Mouse (Mus musculus): ENCODE measurements around the gene Dbx1. TPM values are rescaled to one million over a fixed set of nuclear protein-coding genes. Genes with fewer than 3 reads are reported as not detected.
A peak's percentile ranks its signal among the peaks of the same experiment; 100 is the strongest.

Gene Dbx1
- polyA plus RNA-seq, 1 experiment from 2014 or later, result 1.3 TPM

DNA sequence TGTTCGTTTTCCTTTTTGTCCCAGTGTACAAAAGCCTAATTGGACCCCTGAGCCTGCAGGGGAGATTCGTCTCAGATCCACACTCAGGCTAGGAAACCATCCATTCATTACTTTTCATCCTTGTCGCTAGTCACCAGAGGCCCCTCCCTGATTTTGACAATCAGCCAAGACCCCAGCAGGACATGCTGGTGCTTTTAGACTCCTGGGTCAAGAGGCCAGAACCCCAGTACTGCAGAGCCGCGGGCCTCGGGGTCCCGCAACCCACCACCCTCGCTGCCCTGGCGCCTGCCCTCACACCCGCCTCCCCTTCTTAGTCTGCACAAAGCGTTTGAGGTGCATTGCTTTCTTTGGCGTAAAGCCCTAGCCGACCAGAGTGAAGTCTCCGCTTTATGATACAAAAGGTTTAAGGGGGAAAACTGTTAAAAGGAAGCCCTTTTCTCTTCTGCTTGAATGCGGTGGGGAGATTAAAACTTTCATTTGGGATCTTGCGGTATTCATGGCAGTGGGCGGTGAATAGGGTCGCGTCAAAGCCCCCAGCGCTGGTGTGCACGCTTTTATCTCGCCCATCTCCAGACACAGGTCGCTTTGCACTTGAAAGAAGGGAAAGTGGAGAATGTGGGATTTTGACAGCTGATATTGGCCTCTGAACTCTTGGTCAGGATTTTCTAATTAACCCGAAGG lies 25.3 kb upstream of the Dbx1 start:
- no peaks in the 10 kb centered on the region for H3K4me1 ChIP-seq (replicated peaks; ENCODE audit: control insufficient read depth, insufficient read depth, low read length)
- no peak overlapping the region for H3K4me3 ChIP-seq (replicated peaks; ENCODE audit: low read length)
- no peaks in the 10 kb centered on the region for H3K9me3 ChIP-seq (ENCODE audit: control insufficient read depth, low read length)
- H3K27ac ChIP-seq, result no peak overlapping the region
- H3K9ac ChIP-seq, result no peak overlapping the region
- WGBS, result 2% methylated on average over 24 of the region's 24 CpGs
- H3K4me2 ChIP-seq (replicated peaks), result 0 out of 2 replicates have a peak overlapping the region, but pooled peaks have one; percentile 12
- H3K27me3 ChIP-seq (ENCODE audit: control insufficient read depth, insufficient read depth, low read length), result peaks cover 97% of the 10 kb centered on the region
- DNase-seq (ENCODE audit: low spot score) (no peak), ATAC-seq (ENCODE audit: low FRiP score) (no peak)
- H3K36me3 ChIP-seq (replicated peaks; ENCODE audit: control insufficient read depth, insufficient read depth), result no peaks in the 10 kb centered on the region

DNA sequence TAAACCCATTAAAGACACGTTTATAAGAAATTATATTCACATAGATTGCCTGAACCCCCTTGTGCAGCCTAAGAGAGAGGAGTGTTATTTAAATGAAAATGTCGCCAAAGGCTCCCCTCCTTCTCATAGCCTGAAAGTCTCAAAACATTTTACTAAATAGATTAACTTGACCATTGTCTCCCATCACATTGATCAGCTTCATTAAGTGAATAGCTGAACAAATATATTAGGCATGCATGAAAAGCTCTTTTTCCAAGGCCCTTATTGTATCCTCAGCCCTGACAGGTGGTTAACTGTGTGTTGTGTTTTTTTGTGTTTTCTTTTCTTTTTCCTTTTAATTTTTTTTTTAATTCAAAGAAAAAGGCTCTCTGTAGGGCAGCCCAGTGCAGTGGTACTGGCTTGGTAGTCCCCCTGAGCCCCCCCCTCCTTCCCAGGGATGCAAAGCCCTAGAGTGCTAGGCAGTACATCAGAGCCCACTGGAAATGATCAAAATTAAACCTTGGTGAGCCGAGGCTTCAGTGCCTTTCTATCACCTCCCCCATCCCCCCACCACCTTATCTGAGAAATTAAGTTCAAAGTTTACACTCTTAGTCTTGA lies 4.2 kb upstream of the Dbx1 start:
- Histone ChIP-seq H3K4me3 (replicated peaks; ENCODE audit: low read length) (no peak overlapping the region), H3K4me1 (replicated peaks; ENCODE audit: control insufficient read depth, insufficient read depth, low read length) (no peaks in the 10 kb centered on the region), H3K27ac (no peak overlapping the region), H3K9ac (no peak overlapping the region), H3K27me3 (ENCODE audit: control insufficient read depth, insufficient read depth, low read length) (peaks cover 98% of the 10 kb centered on the region), H3K36me3 (replicated peaks; ENCODE audit: control insufficient read depth, insufficient read depth) (no peaks in the 10 kb centered on the region), H3K4me2 (replicated peaks) (no peak overlapping the region), H3K9me3 (ENCODE audit: control insufficient read depth, low read length) (peaks cover 11% of the 10 kb centered on the region)
- ATAC-seq (ENCODE audit: low FRiP score) (no peak), DNase-seq (ENCODE audit: low spot score) (no peak)
- 6% methylated on average over 3 of the region's 3 CpGs for WGBS

- Histone ChIP-seq H3K4me2 (replicated peaks) (no peak overlapping the region), H3K4me1 (replicated peaks; ENCODE audit: control insufficient read depth, insufficient read depth, low read length) (peaks cover 3% of the 10 kb centered on the region; the same call in 1 of the 2 replicates), H3K4me3 (replicated peaks; ENCODE audit: low read length) (no peak overlapping the region), H3K9ac (no peak overlapping the region), H3K27ac (no peak overlapping the region), H3K9me3 (ENCODE audit: control insufficient read depth, low read length) (peaks cover 3% of the 10 kb centered on the region; the same call in 1 of the 2 replicates), H3K27me3 (ENCODE audit: control insufficient read depth, insufficient read depth, low read length) (peaks cover 98% of the 10 kb centered on the region), H3K36me3 (replicated peaks; ENCODE audit: control insufficient read depth, insufficient read depth) (no peaks in the 10 kb centered on the region)
- DNase-seq (ENCODE audit: low spot score) (no peak), ATAC-seq (ENCODE audit: low FRiP score) (no peak)
- 5% methylated on average over 18 of the region's 18 CpGs for WGBS
Measured at GRCm38 (mm10) chr7:49639864-49640708, 3.4 kb upstream of the Dbx1 start.

GRCm38 (mm10) chr7:49638941-49639776 lies 2.5 kb upstream of the Dbx1 start:
- Histone ChIP-seq H3K27me3 (ENCODE audit: control insufficient read depth, insufficient read depth, low read length) (peaks cover 94% of the 10 kb centered on the region), H3K4me2 (replicated peaks) (no peak overlapping the region), H3K9me3 (ENCODE audit: control insufficient read depth, low read length) (no peaks in the 10 kb centered on the region), H3K36me3 (replicated peaks; ENCODE audit: control insufficient read depth, insufficient read depth) (no peaks in the 10 kb centered on the region), H3K4me3 (replicated peaks; ENCODE audit: low read length) (no peak overlapping the region), H3K9ac (no peak overlapping the region), H3K4me1 (replicated peaks; ENCODE audit: control insufficient read depth, insufficient read depth, low read length) (peaks cover 7% of the 10 kb centered on the region; the same call in 1 of the 2 replicates), H3K27ac (no peak overlapping the region)
- ATAC-seq (ENCODE audit: low FRiP score) (no peak), DNase-seq (ENCODE audit: low spot score) (no peak)
- 2% methylated on average over 35 of the region's 35 CpGs for WGBS

- H3K27me3 ChIP-seq (ENCODE audit: control insufficient read depth, insufficient read depth, low read length), result peaks cover 94% of the 10 kb centered on the region
- WGBS, result 1% methylated on average over 21 of the region's 21 CpGs
- no peak overlapping the region for H3K27ac ChIP-seq
- H3K36me3 ChIP-seq (replicated peaks; ENCODE audit: control insufficient read depth, insufficient read depth), result no peaks in the 10 kb centered on the region
- H3K4me3 ChIP-seq (replicated peaks; ENCODE audit: low read length), result no peak overlapping the region
- H3K4me1 ChIP-seq (replicated peaks; ENCODE audit: control insufficient read depth, insufficient read depth, low read length), result peaks cover 11% of the 10 kb centered on the region; the same call in 1 of the 2 replicates
- DNase-seq (ENCODE audit: low spot score) (no peak), ATAC-seq (ENCODE audit: low FRiP score) (no peak)
- no peaks in the 10 kb centered on the region for H3K9me3 ChIP-seq (ENCODE audit: control insufficient read depth, low read length)
- no peak overlapping the region for H3K9ac ChIP-seq
- H3K4me2 ChIP-seq (replicated peaks), result no peak overlapping the region
Measured at GRCm38 (mm10) chr7:49637851-49638663, 1.4 kb upstream of the Dbx1 start.

DNA sequence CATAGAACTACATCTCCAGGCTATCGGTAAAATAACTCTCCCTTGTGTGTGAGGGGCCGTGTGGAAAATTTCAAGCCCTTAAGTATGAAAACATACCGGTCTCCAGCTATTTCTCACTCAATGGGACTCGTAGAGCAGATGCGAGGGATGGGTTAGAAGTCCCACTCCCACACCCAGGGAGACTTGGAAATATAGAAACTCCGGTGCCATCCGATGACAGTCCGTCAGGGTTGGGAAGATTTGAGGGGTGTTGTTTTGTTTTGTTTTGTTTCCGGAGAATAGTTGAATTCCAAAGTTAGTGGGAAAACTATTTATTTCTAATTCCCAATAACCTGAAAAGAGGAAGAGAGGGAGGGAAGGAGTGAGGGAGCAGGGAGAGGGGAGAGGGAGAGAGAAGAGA lies 632 bp upstream of the Dbx1 start:
- DNase-seq (ENCODE audit: low spot score) (no peak), ATAC-seq (ENCODE audit: low FRiP score) (no peak)
- no peaks in the 10 kb centered on the region for H3K9me3 ChIP-seq (ENCODE audit: control insufficient read depth, low read length)
- H3K4me2 ChIP-seq (replicated peaks), result no peak overlapping the region
- no peak overlapping the region for H3K27ac ChIP-seq
- WGBS, result 1% methylated on average over 9 of the region's 9 CpGs
- peaks cover 94% of the 10 kb centered on the region for H3K27me3 ChIP-seq (ENCODE audit: control insufficient read depth, insufficient read depth, low read length)
- H3K4me3 ChIP-seq (replicated peaks; ENCODE audit: low read length), result no peak overlapping the region
- H3K36me3 ChIP-seq (replicated peaks; ENCODE audit: control insufficient read depth, insufficient read depth), result no peaks in the 10 kb centered on the region
- H3K9ac ChIP-seq, result no peak overlapping the region
- peaks cover 11% of the 10 kb centered on the region; the same call in 1 of the 2 replicates for H3K4me1 ChIP-seq (replicated peaks; ENCODE audit: control insufficient read depth, insufficient read depth, low read length)

- DNase-seq (ENCODE audit: low spot score), result no peak
- no peak overlapping the region for H3K27ac ChIP-seq
Measured at GRCm38 (mm10) chr7:49635971-49636370, 678 bp downstream of the Dbx1 start.

GRCm38 (mm10) chr7:49635074-49635621 lies 1.5 kb downstream of the Dbx1 start:
- Histone ChIP-seq H3K27ac (no peak overlapping the region), H3K27me3 (ENCODE audit: control insufficient read depth, insufficient read depth, low read length) (peaks cover 95% of the 10 kb centered on the region), H3K9me3 (ENCODE audit: control insufficient read depth, low read length) (no peaks in the 10 kb centered on the region), H3K4me2 (replicated peaks) (no peak overlapping the region; the same call in 1 of the 2 replicates), H3K36me3 (replicated peaks; ENCODE audit: control insufficient read depth, insufficient read depth) (no peaks in the 10 kb centered on the region), H3K4me1 (replicated peaks; ENCODE audit: control insufficient read depth, insufficient read depth, low read length) (peaks cover 11% of the 10 kb centered on the region; the same call in 1 of the 2 replicates), H3K9ac (no peak overlapping the region), H3K4me3 (replicated peaks; ENCODE audit: low read length) (peak overlapping the region; percentile 8)
- no peak for DNase-seq (ENCODE audit: low spot score)
- ATAC-seq (ENCODE audit: low FRiP score), result 0 out of 2 replicates have a peak, but pooled peaks have one; percentile 12
- under 1% methylated on average over 35 of the region's 35 CpGs for WGBS

More at GRCm38 (mm10) chr7:49635971-49636370, 678 bp downstream of the Dbx1 start:
- H3K36me3 ChIP-seq (replicated peaks; ENCODE audit: control insufficient read depth, insufficient read depth), result no peaks in the 10 kb centered on the region
- ATAC-seq (ENCODE audit: low FRiP score), result no peak
- under 1% methylated on average over 22 of the region's 22 CpGs for WGBS
- H3K4me3 ChIP-seq (replicated peaks; ENCODE audit: low read length), result peak overlapping the region; percentile 6; the same call in 1 of the 2 replicates
- H3K27me3 ChIP-seq (ENCODE audit: control insufficient read depth, insufficient read depth, low read length), result peaks cover 94% of the 10 kb centered on the region
- no peak overlapping the region for H3K4me2 ChIP-seq (replicated peaks)
- no peak overlapping the region for H3K9ac ChIP-seq
- H3K9me3 ChIP-seq (ENCODE audit: control insufficient read depth, low read length), result no peaks in the 10 kb centered on the region
- H3K4me1 ChIP-seq (replicated peaks; ENCODE audit: control insufficient read depth, insufficient read depth, low read length), result peaks cover 11% of the 10 kb centered on the region; the same call in 1 of the 2 replicates

Measured in hindbrain, embryonic 14.5 days (tissue).